Mouse (Mus musculus) yolk sac, embryonic 10.5 days (tissue): Measurements from ENCODE around the gene Copg2.
"Not testable (repeated sequence)": the region's sequence is repeated elsewhere in the genome, so short reads cannot be mapped to it uniquely, and the experiment has no call there.

ENCODE experiments used
- DNase-seq: peaks from one replicate; pipeline ENCODE4 v3.0.0-alpha.2; 2017; ENCODE audit warnings: low spot score

Gene Copg2

GRCm38 (mm10) chr6:30813626-30814025 is 83.0 kb downstream of the Copg2 start:
- DNase-seq = no peak

- DNase-seq = no peak
Measured at GRCm38 (mm10) chr6:30805053-30805752, 91.4 kb downstream of the Copg2 start.

GRCm38 (mm10) chr6:30804389-30805052 is 92.1 kb downstream of the Copg2 start:
- DNase-seq = peak; percentile 31

- not testable (repeated sequence) for DNase-seq
Measured at GRCm38 (mm10) chr6:30802915-30803314, 93.7 kb downstream of the Copg2 start.

- DNase-seq = no peak
Measured at GRCm38 (mm10) chr6:30751209-30751608, 145.4 kb downstream of the Copg2 start.

GRCm38 (mm10) chr6:30750482-30750881 is 146.1 kb downstream of the Copg2 start:
- no peak for DNase-seq

- DNase-seq = no peak
Measured at GRCm38 (mm10) chr6:30749892-30750291, 146.7 kb downstream of the Copg2 start.

GRCm38 (mm10) chr6:30749042-30749689 is 147.4 kb downstream of the Copg2 start:
- DNase-seq = no peak

GRCm38 (mm10) chr6:30748358-30748910 is 148.2 kb downstream of the Copg2 start:
- no peak for DNase-seq

- DNase-seq = no peak
Measured at GRCm38 (mm10) chr6:30747631-30748357, 148.8 kb downstream of the Copg2 start.

- no peak for DNase-seq
Measured at GRCm38 (mm10) chr6:30745591-30745990, 151.0 kb downstream of the Copg2 start.

- no peak for DNase-seq
Measured at GRCm38 (mm10) chr6:30744846-30745245, 151.7 kb downstream of the Copg2 start.

- DNase-seq = no peak
Measured at GRCm38 (mm10) chr6:30739177-30739747, 157.3 kb downstream of the Copg2 start.

GRCm38 (mm10) chr6:30738464-30739006 is 158.1 kb downstream of the Copg2 start:
- no peak for DNase-seq

- peak; percentile 75 for DNase-seq
Measured at GRCm38 (mm10) chr6:30737548-30738463, 158.8 kb downstream of the Copg2 start.

- peak; percentile 73 for DNase-seq
Measured at GRCm38 (mm10) chr6:30736864-30737547, 159.6 kb downstream of the Copg2 start.

GRCm38 (mm10) chr6:30736372-30736762 is 160.2 kb downstream of the Copg2 start:
- DNase-seq = no peak

GRCm38 (mm10) chr6:30735728-30736371 is 160.7 kb downstream of the Copg2 start:
- no peak for DNase-seq
